Mouse (Mus musculus): ENCODE measurements around the gene Zfhx3.

Gene Zfhx3

GRCm38 (mm10) chr8:108750806-108751205 is 808.4 kb downstream of the Zfhx3 start:
- DNase-seq (ENCODE audit: low spot score), result no peak

- no peak for DNase-seq (ENCODE audit: low spot score)
Observed at GRCm38 (mm10) chr8:108754556-108754955, 812.1 kb downstream of the Zfhx3 start.

- no peak for DNase-seq (ENCODE audit: low spot score)
Observed at GRCm38 (mm10) chr8:108755400-108756325, 813.2 kb downstream of the Zfhx3 start.

- peak; percentile 88 for DNase-seq (ENCODE audit: low spot score)
Observed at GRCm38 (mm10) chr8:108759511-108760330, 817.3 kb downstream of the Zfhx3 start.

- DNase-seq (ENCODE audit: low spot score), result no peak
Observed at GRCm38 (mm10) chr8:108760745-108761144, 818.3 kb downstream of the Zfhx3 start.

GRCm38 (mm10) chr8:108762567-108762966 is 820.1 kb downstream of the Zfhx3 start:
- no peak for DNase-seq (ENCODE audit: low spot score)

- DNase-seq (ENCODE audit: low spot score), result no peak
Observed at GRCm38 (mm10) chr8:108764403-108765194, 822.2 kb downstream of the Zfhx3 start.

- DNase-seq (ENCODE audit: low spot score), result peak; percentile 63
Observed at GRCm38 (mm10) chr8:108766102-108766501, 823.7 kb downstream of the Zfhx3 start.

- no peak for DNase-seq (ENCODE audit: low spot score)
Observed at GRCm38 (mm10) chr8:108768051-108768450, 825.6 kb downstream of the Zfhx3 start.

GRCm38 (mm10) chr8:108770334-108770733 is 827.9 kb downstream of the Zfhx3 start:
- no peak for DNase-seq (ENCODE audit: low spot score)

- no peak for DNase-seq (ENCODE audit: low spot score)
Observed at GRCm38 (mm10) chr8:108773436-108773835, 831.0 kb downstream of the Zfhx3 start.

- no peak for DNase-seq (ENCODE audit: low spot score)
Observed at GRCm38 (mm10) chr8:108778063-108778462, 835.6 kb downstream of the Zfhx3 start.

GRCm38 (mm10) chr8:108778551-108778950 is 836.1 kb downstream of the Zfhx3 start:
- DNase-seq (ENCODE audit: low spot score), result no peak

- no peak for DNase-seq (ENCODE audit: low spot score)
Observed at GRCm38 (mm10) chr8:108780766-108781165, 838.3 kb downstream of the Zfhx3 start.

GRCm38 (mm10) chr8:108781192-108781591 is 838.7 kb downstream of the Zfhx3 start:
- DNase-seq (ENCODE audit: low spot score), result no peak

- DNase-seq (ENCODE audit: low spot score), result no peak
Observed at GRCm38 (mm10) chr8:108783155-108783554, 840.7 kb downstream of the Zfhx3 start.

- DNase-seq (ENCODE audit: low spot score), result no peak
Observed at GRCm38 (mm10) chr8:108788156-108788761, 845.8 kb downstream of the Zfhx3 start.

GRCm38 (mm10) chr8:108788762-108789157 is 846.3 kb downstream of the Zfhx3 start:
- DNase-seq (ENCODE audit: low spot score), result no peak

GRCm38 (mm10) chr8:108790559-108791293 is 848.3 kb downstream of the Zfhx3 start:
- DNase-seq (ENCODE audit: low spot score), result peak; percentile 58

GRCm38 (mm10) chr8:108796076-108796475 is 853.6 kb downstream of the Zfhx3 start:
- no peak for DNase-seq (ENCODE audit: low spot score)

GRCm38 (mm10) chr8:108796882-108797281 is 854.4 kb downstream of the Zfhx3 start:
- no peak for DNase-seq (ENCODE audit: low spot score)
